Mouse (Mus musculus): Measurements from ENCODE around the gene Ly75.

Gene Ly75

DNA sequence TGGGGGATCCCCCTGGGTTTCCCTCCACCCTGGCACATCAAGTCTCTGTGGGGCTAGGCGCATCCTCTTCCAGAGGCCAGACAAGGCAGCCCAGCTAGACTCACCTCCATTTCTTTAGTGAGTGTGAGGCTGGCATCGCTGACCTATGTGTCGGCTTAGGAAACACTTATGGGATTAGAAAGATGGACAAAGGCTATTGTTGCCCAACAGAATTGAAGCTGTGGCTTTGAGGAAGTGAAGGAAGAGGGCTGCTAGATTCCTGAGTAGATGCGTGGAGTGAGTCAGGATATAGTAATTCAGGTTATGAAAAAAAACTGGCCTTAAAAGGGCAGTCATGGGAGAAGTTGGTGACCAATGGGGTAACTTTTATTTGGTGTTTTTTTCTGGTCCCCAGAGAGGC lies 13.6 kb downstream of the Ly75 start:
- DNase-seq = no peak

DNA sequence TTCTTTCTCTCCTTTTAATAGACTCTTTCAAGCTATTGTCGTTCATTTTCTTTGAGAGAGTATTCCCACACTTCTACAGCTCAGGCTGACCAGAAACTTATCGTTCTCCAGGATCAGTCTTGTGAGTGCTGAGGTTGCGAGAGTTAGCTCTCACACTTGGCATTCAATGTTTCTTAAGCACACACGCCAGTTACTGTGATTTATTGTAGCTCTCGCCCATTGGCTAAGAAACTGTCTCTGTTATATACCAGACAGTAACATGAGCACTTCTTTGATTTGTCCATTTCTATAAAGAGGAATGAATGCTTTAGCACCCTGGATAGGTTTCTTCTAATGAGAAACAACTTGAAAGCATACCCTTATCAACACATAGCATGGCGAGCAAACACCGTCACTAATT lies 15.2 kb downstream of the Ly75 start:
- DNase-seq = no peak

DNA sequence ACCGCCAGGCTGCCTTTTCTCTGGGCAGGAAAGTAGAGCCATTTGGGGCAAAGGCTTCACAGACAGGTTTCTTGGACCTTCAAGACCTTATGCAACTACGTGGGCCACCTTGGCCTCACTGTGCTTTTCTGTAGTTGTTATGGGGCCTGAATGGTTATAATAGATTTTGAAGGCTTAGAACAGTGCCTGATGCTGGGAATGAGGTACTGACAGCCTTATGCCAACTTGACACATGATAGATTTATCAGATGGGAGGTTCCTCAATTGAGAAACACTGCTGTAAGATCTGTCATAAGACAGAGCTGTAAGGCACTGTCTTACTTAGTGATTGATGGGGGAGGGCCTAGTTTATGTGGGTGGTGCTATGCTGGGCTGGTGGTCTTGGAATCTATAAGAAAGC lies 15.9 kb downstream of the Ly75 start:
- no peak for DNase-seq

DNA sequence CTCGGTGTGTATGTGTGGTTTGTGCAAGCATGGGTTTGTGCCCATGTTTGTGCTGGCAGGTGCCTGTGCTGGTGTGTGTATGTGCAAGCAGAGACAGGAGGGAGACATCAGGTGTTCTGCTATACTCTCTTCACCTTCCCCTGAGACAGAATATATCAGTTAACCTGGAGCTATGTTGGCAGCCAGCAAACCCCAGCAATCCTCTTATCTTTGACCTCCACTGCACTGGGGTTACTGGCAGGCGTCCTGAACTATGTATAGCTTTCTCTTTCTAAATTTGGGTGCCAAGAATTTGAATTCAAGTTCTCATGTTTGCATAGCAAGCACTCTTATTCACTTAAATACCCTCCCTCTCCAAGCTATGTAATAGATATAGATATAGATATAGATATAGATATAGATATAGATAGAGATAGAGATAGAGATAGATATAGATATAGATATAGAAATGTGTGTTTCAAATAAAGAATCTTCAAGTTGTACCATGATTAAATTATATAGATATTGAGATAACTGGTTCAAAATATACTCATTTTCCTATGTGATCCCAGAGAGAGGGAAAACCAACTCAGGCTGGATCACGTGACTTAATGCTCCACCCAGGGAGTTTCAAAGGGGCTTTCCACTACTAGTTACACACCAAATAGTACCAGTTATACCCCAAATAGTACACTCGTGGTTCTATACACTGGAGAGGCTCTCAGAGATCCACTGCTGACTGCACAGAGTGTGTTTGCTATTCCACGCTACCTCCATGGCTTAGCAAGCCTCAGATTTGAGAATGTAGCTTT lies 17.1 kb downstream of the Ly75 start:
- no peak for DNase-seq

DNA sequence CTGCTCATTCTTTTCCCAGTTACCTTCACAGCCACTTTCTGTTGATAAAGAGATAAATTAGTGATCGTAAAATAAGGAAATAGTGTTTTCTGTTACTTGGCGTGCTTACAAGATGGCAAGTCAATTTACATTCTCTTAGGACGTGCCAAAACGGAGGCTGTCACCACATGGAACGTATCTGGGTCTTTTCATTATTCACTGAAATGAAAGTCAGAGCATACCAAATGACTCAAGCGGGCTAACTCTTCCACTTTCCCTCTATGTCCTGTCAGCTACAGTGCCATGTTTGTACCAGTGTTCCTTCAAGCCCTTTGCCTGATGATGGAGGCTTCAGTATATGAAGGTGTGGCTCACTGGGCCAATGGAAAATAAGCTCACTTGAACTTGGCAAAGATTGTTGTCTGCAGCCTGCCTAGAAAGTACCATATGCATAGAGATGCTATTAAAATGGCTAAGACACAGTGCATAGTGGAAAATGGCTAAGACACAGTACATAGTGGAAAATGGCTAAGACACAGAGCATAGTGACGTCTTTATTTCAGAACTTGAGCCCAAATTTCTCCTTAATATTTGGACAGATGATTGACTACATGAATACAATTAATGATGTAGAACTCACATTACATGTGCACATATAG lies 17.8 kb downstream of the Ly75 start:
- no peak for DNase-seq

DNA sequence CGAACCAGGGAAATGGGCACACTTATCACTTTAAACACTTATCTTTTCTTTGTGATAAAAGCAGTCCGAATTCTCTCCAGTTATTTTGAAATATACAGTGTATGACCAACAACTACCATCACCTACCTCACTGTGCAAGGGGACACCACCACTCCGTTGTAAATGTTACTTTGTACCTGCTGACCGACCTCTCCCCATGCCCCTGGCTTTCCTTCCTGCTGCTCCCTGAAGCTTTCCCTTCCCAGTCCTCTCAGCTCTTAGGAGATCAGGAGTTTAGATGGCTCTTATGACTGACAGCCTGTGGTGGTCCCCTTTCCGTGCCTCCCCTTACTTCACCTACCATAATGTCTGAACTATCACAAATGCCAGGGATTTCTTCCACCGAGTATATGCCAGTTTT lies 21.0 kb downstream of the Ly75 start:
- no peak for DNase-seq

DNA sequence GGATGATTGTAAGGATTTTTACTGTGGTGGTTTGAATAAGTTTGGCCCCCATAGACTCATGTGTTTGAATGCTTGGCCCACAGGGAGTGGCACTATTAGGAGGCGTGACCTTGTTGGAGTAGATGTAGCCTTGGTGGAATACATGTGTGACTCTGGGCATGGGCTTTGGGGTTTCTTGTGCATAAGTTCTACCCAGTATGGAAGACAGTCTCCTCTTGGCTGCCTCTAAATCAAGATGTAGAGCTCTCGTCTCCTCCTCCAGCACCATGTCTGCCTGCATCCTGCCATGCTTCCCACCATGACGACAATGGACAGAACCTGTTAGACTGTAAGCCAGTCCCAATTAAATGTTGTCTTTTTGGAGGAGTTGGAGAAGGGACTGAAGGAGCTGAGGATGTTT lies 23.3 kb downstream of the Ly75 start:
- DNase-seq = no peak

DNA sequence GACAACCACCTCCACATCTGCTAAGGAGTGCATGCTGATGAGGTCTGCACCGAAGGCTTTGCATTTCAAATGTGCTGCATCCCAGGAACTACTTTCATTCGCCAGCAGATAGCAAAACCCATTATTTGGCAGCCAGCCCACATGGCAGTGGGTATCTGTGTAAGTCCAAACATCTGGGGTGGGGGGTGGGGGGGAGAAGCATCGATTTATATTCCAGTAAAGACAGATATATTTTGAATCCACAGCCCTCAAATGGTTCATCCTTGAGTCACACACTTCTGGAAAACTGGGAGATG lies 27.8 kb downstream of the Ly75 start:
- peak; percentile 9 for DNase-seq

DNA sequence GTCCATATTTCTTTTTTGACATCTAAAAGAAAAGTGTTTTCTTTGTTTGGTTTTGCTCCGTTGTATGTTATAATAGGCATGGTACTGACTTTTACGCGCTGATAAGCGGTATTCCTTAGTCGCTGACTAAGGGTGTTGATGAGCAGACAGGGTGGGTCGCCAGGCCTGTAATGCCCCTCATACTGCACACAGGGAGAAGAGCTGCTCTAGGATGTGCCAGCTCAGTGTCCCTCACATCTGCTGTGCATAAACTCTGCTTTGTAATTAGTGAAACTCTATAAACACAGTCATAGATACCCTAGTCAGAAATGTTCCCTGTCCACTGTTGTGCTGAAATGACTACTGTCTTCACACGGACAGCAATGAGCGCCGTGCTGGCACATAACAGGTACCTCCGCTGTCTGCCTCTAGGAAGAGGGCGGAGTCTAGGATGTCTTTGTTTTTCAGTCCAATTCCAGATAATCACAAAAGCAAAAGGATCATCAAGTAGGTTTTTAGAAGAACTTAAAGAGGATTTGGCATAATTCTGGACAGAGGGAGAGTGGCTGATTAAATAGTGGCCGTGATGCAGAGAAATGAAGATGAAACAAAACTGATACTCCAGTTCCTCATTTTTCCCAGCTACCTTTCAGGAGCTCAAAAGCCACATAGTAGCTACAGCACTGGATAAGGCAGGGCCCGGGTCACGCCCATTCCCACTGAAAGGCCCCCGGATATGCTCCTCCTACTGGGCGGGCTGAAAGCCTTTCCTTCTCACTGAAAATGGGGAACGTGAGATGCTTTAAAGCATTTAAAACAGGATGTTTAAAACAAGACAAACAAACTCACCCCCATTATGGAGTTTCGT lies 28.3 kb downstream of the Ly75 start:
- DNase-seq = no peak

DNA sequence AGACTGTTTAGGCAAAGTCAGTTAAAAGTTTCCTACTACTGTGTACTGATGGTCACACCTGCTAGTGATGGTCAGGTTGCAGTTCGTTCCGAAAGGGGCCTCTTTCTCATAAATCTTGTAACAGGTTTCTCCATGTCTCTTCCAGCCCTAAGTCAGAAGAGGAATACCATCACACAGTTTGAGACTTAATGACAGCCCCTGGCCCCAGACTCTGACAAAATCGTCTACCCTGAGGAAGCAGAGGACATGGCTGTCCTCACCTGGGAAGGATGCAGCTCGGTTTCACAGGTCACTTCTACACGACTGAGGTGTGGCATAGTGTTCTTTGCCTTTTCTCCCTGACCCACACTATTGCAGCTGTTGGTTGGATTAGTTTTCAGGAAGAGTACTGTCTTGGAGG lies 30.8 kb downstream of the Ly75 start:
- DNase-seq = no peak

DNA sequence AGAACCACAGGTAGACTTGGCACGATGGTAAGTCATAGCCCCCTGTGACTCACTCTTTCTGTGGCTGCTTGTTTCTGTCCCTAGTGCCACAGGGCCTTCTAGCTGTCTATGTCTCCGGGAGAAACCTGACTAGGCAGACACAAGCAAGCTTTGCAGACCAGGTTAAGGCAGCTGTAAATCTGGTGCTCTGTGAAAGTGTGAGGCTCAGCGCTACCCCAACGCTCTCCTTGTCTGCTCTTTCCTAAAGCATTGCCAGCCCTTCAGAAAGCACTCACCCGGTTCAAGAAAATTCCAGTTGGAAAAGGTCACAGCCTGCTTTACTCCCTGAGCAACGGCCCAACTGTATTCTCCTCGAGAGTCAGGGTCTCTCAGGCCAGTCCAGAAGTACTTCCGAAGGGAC lies 31.3 kb downstream of the Ly75 start:
- no peak for DNase-seq

DNA sequence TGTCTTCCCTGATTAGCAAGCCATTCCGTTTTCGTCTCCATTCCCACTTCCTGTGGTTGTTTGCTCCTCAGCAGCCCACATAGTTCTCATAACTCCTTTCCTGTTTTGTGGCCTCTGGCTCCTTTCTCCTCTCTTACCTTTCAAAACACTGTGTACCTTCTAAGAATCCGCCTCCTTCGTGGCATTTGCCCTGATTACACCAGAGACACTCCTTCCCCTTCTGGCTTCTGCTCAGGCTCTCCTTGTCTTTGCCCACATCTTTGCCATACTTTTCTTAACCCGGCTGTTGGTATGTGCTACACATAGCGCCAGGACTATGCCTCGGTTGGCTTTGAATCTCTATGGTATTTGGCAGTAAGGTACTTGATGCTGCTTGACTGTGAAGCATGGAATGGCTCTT lies 35.2 kb downstream of the Ly75 start:
- no peak for DNase-seq

DNA sequence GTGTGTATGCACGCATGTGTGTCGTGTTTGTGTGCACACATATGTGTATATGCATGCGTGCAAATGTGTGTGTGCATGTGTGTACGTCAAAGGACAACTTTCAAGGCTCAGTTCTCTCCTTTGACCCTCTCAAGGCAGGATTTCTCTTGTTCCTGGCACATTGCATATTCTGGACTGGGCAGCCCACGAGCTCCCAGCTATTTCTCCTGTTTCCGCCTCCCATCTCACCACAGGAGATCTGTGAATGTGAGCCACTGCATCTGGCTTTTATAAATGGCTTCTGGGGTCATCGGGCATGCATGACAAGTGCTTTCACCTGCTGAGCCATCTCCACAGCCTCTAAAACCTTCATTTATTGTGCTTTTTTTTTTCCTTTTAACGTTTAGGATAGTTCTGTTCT lies 36.6 kb downstream of the Ly75 start:
- DNase-seq = no peak

DNA sequence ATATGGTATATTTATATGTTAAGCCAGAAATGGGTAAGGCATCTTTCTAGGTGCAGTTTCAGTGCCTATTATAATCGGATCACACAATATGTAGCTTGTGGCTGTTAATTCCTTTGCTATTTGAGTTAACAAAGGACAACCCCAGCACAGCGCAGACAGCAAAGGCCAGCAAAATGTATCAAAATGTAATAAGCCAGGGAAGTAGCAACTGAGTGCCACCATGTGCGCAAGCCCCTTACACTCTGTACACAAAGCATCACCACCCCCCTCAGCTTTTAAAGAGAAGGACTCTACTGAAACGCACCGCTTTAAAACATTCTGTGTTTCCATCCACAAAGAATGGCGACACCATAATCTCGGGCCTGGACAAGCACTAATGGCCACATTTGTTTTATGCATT lies 37.4 kb downstream of the Ly75 start:
- DNase-seq = no peak

DNA sequence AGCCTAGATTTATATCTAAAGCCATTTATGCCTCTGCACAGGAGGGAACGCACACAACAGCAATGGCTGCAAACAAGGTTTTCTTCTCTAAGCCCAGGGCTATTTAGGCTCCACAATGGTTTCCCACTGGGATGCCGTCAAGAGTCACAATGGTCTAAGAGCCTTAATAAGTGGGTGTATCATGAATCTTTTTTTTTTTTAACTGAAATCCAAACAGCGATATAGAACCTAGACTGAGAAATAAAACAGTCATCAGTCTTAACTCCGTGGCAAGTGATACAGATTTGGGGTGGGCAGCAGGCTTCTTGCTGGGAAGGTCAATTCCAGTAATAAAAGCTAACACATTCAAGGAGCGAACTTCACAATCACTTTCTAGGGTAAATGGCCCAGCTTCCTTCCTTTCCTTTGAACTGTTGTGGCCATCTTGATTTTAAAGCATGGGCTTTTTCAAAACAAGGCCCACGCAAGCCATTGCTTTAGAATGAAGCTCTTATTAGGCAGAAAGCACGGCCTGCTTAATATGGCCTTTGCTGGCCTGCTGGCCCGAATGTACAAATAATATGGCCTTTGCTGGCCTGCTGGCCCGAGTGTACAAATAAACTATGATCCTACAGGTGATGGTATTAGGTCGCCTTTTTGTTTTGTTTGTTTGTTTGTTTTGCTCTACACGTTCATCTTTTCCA lies 39.4 kb downstream of the Ly75 start:
- no peak for DNase-seq

DNA sequence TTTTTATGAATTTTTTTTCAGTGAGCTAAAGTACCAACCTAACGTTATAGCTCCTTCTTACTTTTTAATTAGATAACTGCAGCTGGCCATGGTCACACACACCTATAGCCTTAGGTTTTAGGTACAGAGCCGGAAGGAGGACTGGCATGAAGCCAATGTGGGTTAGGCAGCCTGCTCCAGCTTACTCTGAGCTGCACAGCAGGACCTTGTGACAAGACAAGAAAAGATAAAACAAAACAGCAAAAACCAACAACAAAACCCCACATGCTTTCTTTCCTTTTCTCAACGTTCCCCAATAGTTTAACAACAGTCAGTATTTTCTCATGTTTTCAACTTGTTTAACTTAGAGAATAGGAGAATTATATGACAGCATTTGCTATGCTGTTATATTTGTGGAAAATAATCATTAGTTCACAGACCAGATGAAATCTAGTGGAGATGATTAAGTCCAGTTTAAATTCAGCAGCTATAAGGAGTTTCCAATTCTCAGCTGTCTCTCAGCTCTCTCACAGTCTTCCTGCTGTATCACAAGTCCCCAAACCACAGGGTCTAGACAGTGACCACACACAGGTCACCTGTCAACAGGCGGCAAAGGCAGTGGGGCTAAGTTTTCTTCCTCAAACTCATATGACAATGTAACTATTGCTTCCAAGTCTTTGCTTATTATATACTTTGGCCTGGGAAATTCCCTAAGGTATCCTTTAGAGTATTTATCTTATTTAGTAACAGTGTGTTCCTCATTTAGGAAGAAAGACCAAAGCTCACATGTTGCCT lies 40.8 kb downstream of the Ly75 start:
- no peak for DNase-seq

DNA sequence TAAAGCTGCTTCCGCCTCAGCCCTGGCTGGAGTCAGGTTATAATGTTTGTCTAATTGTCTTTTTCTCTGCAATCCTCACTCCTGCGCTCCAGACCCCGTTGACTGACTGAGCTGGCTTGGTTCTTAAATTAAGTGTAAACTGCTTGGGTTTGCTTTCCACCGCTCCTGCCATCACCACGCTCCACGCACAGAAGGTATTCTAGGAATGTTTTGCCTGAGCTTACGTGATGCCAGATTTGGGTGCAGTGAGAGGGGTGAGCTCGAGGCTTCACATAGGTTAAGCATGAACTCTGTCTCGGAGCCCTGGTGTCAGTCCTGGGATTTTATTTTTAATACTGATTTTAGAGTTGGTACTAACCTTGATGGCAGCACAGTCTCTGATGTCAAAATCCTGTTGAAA lies 45.2 kb downstream of the Ly75 start:
- DNase-seq = no peak

DNA sequence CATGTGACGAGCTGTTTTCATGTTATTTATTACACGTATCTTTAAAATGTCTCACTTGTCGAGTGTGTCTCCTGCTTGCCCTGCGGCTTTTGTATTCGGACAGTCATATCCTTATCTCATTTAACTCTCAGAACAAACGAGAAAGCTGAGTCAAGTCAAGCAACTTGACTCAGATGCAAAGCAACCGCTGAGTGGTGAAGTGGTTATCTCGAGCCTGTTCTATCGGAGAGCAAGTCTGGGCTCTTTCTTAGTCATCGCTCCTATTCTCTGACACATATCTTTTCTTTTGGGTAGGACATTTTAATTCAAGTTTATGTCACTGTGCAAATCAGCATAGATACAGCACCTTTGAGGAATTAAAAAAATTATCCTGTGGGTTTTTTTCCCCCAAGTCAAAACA lies 54.5 kb downstream of the Ly75 start:
- no peak for DNase-seq

DNA sequence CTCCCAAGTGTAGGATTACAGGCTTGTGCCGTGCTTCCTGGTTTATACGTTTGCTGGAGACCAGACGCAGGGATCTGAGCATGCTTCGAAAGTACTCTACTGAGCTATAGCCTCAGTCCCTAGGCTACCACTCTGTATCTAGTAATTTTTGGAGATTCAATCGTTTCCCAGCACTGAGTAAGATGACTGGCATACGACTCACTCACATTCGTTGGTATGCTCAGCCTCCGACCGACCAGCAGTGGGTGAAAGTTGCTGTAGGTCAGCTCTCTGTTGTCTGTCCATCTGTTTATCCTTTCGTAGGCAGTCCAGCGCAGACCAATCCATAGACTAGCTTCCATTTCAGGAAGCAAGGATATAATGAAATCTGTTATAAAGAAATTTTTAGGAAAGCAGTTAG lies 55.5 kb downstream of the Ly75 start:
- DNase-seq = no peak

DNA sequence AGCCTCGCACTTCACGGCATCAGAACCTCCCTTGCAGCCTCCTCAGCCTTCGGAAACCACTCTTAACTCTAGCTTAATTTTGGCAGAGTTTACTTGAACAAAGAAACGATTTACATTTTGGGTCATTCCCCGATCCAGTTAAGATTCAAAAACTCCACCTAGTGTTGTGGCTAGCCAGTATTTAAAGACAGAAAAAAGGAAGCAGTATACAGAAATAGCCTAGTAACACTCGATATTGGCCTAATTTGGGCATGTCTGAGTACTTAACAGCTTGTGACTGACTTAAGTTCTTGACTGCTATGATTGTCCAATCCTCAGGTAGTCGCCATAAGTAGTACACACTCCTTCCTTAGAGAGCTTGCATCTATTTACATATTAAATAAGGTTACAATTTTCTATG lies 56.2 kb downstream of the Ly75 start:
- DNase-seq = no peak

DNA sequence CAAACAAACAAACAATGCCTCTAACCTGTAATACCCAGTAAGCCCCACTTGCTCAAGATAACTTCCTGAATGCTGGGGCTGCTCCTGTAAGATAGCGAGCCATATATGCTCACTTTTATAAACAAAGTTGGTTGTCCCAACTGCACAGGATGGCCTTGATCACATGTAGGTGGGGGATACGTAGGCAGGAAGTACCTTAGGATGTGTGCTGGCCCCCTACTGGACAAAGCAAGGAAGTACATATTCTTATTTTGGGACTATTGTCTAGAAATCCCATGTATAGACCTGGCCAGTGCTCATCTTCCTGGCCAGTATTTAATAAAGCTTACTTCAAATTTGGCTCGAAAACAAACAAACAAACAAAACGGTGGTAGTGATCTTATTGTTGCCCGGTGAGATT lies 59.7 kb downstream of the Ly75 start:
- no peak for DNase-seq

DNA sequence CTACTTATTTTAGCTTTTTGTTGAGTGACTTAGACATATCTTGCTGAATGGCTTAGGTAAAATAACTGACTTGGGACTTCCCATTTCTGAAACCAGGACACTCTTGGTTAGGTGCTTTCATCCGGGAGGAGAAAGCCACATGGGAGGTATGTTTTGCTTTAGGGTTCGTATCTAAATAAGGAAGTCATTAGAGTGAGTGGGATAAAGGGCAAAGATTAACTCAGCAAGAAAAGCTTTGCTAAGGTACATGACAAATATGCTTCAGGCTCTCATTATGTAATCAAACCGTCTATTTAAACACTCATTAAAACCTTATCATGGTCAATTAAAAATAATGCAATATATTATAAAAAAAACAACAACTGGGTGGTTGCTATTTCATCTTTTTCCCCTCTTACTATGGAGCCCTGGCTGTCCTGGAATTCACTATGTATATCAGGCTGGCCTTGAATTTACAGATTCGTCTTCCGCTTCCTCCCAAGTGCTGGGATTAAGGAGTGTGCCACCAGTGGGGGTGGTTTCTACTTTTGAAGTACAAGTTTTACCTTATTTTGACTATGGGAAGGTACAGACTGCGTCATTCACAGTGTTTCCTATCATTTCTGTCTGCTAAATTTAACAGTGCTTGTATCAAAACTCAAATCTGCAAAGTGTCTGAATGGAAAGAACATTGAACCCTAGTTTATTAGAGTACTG lies 60.9 kb downstream of the Ly75 start:
- DNase-seq = no peak
